Mouse (Mus musculus) cerebellum, adult 11-12 months (tissue): ENCODE data around the gene Dpm1.
A peak's percentile ranks its signal among the peaks of the same experiment; 100 is the strongest.

Experiments
- DNase-seq: peaks from one replicate; pipeline ENCODE4 v3.0.0; 2022

Gene Dpm1

DNA sequence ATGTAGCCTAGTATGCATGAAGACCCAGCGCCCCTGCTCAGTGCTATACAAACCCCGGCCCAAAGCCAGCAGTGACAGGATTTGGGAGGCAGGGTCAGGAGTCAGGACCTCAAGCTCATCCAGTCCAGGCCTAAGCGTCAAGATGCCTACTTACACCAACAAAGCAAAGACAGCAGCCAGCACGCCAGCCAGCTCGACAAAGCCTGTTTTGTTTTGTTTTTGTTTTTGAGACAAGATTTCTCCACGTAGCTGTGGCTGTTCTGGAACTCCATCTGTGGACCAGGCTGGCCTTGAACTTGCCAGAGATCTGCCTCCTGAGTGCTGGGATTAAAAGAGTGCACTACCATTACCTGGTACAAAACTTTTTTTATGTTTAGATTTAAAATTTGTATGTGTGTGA lies 7.1 kb downstream of the Dpm1 start:
- DNase-seq, result no peak

GRCm38 (mm10) chr2:168213788-168214397 lies 16.5 kb downstream of the Dpm1 start:
- DNase-seq, result no peak

GRCm38 (mm10) chr2:168207883-168208282 lies 22.5 kb downstream of the Dpm1 start:
- DNase-seq, result no peak

GRCm38 (mm10) chr2:168206725-168207644 lies 23.4 kb downstream of the Dpm1 start, which contains the start of gene Adnp:
TSS of gene Adnp (minus strand) at chr2:168207112.
- DNase-seq, result peak; percentile 93

- DNase-seq, result peak; percentile 62
Measured at GRCm38 (mm10) chr2:168205681-168206631, 24.4 kb downstream of the Dpm1 start.

GRCm38 (mm10) chr2:168205265-168205664 lies 25.1 kb downstream of the Dpm1 start:
- DNase-seq, result peak; percentile 83

GRCm38 (mm10) chr2:168204476-168204999 lies 25.9 kb downstream of the Dpm1 start:
- no peak for DNase-seq

DNA sequence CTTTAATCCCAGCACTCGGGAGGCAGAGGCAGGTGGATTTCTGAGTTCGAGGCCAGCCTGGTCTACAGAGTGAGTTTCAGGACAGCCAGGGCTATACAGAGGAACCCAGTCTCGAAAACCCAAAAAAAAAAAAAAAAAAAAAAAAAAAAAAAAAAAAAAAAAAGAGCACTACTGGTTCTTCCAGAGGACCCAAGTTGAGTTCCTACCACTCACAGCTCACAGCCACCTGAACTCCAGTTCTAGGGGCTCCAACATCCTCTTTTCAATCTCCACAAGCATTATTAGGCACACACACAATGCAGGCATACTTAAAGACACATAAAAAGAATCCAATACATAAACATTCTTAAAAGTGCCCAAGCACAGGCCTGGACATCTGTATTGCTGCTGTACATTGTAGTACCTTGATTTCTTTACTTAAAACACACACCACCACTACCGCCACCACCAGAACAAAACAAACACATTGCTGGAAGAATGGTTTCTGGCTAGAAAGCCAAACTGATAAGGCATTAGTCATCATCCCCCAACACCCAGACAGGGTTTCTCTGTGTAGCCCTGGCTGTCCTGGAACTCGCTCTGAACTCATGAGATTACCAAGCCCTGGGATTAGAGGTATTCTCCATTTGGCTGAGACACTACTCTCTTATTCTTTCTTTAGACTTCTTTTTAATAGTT lies 30.2 kb downstream of the Dpm1 start:
- DNase-seq, result no peak

DNA sequence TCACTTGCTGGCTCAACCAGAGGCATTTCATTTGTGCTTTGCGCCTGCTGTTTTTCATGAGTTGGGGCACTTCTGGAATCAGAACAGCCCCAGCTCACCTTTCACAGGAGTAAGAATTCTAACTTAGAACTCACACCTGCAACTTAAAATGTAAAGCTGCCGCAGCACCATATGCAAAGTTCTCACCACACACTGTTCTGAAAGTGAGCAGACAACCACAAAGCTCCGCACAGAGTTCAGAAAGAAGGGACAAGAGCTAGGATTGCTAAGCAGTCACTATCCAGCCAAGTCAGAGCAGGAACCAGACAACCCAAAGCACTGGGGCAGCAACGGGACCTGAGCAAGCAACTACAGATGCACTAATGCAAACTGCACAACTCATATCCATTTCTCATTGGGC lies 30.9 kb downstream of the Dpm1 start:
- DNase-seq, result no peak

- no peak for DNase-seq
Measured at GRCm38 (mm10) chr2:168198421-168198820, 32.0 kb downstream of the Dpm1 start.

GRCm38 (mm10) chr2:168195721-168196120 lies 34.7 kb downstream of the Dpm1 start:
- DNase-seq, result no peak

DNA sequence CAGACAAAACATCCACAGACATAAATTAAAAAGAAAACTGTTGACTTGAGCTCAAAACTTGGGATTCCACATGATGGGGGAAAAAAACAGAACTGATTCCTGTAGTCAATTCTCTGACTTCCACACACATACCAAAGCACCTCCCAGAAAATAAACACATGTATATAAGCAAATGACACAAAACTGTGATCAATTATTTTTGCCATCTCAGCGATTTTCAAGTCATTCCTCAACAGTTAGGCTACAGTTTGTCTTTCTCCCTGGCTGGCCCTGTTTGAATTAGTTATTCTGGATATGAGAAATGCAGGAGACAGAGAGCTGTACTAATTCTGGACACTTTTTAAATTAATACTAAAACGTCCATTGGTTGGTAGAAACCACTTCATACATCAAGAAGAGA lies 36.7 kb downstream of the Dpm1 start:
- no peak for DNase-seq

GRCm38 (mm10) chr2:168191856-168192255 lies 38.5 kb downstream of the Dpm1 start:
- DNase-seq, result no peak

DNA sequence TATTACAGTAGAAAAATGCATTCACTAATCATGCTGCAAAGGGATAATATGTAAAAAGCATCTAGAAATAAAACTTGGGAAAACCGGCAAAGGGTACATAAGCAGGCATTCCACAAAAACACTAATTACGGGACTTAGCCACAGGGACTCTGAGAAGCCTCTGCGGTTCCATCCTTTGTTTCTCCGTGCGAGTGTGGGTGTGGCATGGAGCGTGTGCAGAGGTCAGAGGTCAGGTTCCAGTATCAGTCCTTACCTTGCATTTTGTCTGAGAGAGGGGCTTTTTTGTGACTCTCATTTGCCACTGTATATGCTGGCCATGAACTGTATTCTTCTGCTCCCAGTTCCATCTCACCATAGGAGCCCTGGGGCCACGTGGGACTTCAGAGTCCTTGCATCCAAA lies 54.4 kb downstream of the Dpm1 start:
- DNase-seq, result no peak

DNA sequence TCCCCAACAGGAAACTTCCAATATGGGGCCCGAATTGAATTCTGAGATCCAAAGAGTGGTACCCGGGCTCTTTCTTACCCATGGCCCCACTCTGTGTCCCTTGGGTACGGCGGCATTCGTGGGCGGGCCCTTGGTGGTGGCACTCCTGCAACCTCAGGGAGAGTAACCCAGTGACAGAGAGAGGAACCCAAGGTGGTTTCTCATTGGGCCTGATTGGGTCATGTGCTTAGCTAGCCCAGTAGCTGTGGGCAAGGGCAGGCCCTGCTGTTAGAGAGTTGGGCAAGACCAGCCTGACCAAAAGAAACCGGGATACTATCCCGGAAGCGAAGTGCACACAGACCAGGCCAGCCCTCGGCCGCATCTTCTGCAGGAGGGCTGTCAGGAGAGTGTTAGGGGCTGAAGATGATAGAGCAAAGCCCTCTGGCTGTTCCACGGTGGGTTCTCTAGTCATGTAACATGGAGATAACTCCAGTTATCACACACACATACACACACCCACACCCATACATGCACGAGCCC lies 60.2 kb downstream of the Dpm1 start:
- no peak for DNase-seq

- no peak for DNase-seq
Measured at GRCm38 (mm10) chr2:168169800-168170113, 60.6 kb downstream of the Dpm1 start.

DNA sequence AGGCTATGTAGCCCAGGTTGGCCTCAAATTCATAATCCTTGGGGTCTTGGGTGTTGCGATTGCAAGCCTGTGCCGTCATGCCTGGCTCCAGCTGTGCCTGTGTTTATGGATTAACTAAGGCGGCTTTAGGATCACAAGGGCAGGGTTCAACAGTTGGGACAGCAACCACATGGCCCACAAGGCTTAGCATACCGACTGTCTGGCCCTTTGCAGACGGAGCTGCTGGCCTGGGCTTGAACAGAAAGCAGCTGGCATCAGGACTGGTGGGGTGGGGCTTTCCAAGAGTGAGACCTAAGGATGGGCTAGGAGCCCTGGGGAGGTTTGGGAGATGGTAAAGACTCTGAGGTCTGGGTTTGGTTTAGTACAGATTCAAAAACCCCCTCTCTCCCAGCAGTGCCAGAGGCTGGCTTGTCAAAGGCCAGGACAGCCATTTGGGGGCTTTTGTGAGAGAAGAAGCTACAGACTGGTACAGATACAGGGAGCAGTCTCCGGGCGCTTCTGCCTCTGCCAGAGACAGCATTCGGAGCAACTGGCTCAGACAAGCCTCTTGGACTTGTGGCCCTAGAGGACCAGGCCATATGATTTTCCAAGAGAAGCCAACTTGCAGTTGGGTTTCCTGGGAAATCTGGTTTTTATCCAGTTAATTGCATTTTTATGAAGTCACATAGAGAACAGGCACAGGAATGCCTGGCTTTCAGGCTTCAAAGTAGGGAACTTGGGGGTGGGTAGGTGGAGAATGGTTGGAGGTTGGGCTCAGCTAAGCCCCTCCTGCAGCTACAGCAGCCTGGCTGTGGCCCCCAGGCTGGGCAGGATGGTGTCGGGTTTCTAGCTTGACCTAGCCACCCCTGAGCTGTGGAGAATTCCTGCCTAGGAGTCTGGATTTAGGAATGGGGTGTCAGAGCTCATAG lies 61.2 kb downstream of the Dpm1 start:
- no peak for DNase-seq

DNA sequence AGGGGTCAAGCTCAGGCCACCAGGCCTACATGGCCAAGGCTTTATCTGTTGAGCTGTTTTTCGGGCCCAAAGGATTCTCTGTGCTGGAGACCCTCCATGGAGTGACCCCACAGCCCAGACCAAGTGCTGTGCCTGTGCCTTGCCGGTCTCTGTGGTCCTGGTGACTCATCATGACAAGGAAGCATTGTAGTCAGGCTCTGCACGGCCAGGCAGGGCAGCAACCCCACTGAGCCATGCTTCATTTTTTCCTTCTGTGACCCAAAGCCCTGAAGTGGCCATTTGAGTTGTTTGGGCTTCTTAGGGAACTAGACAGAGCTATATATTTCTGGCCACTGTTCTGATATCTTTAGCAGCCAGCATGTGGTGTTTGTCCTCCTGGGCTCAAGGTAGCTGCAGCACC lies 62.6 kb downstream of the Dpm1 start:
- no peak for DNase-seq

- no peak for DNase-seq
Measured at GRCm38 (mm10) chr2:168166750-168167460, 63.5 kb downstream of the Dpm1 start.

- DNase-seq, result no peak
Measured at GRCm38 (mm10) chr2:168161978-168162377, 68.4 kb downstream of the Dpm1 start.
